Mouse (Mus musculus) right cerebral cortex, adult 2 months (tissue): Measurements from ENCODE around the gene Birc3.
A peak's percentile ranks its signal among the peaks of the same experiment; 100 is the strongest.
"Not testable (repeated sequence)": the region's sequence is repeated elsewhere in the genome, so short reads cannot be mapped to it uniquely, and the experiment has no call there.

Experiments used
- DNase-seq, 2 experiments: peaks; one replicate each; pipeline ENCODE4 v3.0.0; 2021 to 2022; ENCODE audit warnings: low spot score in 2 of 2

Gene Birc3

GRCm38 (mm10) chr9:7872775-7873439 lies at the start of gene Birc3:
Birc3 (minus strand) TSS chr9:7873186.
- peak; percentile 7 to 11 for DNase-seq

GRCm38 (mm10) chr9:7914925-7915324 lies 41.9 kb upstream of the Birc3 start:
- DNase-seq = no peak

- DNase-seq = peak in 1 of 2 experiments; percentile 14
These were observed 41.5 kb upstream of the Birc3 start for GRCm38 (mm10) chr9:7914487-7914886.

- DNase-seq = no peak
These were observed 41.0 kb upstream of the Birc3 start for GRCm38 (mm10) chr9:7913953-7914352.

GRCm38 (mm10) chr9:7907351-7907985 lies 34.5 kb upstream of the Birc3 start:
- DNase-seq = no peak

GRCm38 (mm10) chr9:7906564-7906963 lies 33.6 kb upstream of the Birc3 start:
- DNase-seq = no peak

- no peak for DNase-seq
These were observed 30.8 kb upstream of the Birc3 start for GRCm38 (mm10) chr9:7903825-7904224.

- no peak for DNase-seq
These were observed 30.3 kb upstream of the Birc3 start for GRCm38 (mm10) chr9:7903262-7903661.

GRCm38 (mm10) chr9:7902311-7902710 lies 29.3 kb upstream of the Birc3 start:
- no peak for DNase-seq

- DNase-seq = no peak
These were observed 28.0 kb upstream of the Birc3 start for GRCm38 (mm10) chr9:7900965-7901364.

GRCm38 (mm10) chr9:7897502-7897901 lies 24.5 kb upstream of the Birc3 start:
- DNase-seq = peak; percentile 76 to 81

GRCm38 (mm10) chr9:7891796-7892195 lies 18.8 kb upstream of the Birc3 start:
- DNase-seq = not testable (repeated sequence)

- DNase-seq = no peak
These were observed 18.2 kb upstream of the Birc3 start for GRCm38 (mm10) chr9:7891177-7891576.

- DNase-seq = no peak
These were observed 11.4 kb upstream of the Birc3 start for GRCm38 (mm10) chr9:7884346-7884745.

GRCm38 (mm10) chr9:7882304-7882865 lies 9.4 kb upstream of the Birc3 start:
- DNase-seq = no peak

GRCm38 (mm10) chr9:7873511-7874211 lies 675 bp upstream of the Birc3 start:
- DNase-seq = no peak

GRCm38 (mm10) chr9:7872044-7872774 lies 777 bp downstream of the Birc3 start:
- peak; percentile 11 to 21 for DNase-seq

GRCm38 (mm10) chr9:7871316-7872043 lies 1.5 kb downstream of the Birc3 start:
- no peak for DNase-seq

- DNase-seq = no peak
These were observed 2.2 kb downstream of the Birc3 start for GRCm38 (mm10) chr9:7870556-7871315.

GRCm38 (mm10) chr9:7868838-7869491 lies 4.0 kb downstream of the Birc3 start:
- no peak for DNase-seq
